Mouse (Mus musculus): Measurements from ENCODE around the gene Mrtfa.

Gene Mrtfa

GRCm38 (mm10) chr15:81021377-81021776 is 169.2 kb downstream of the Mrtfa start:
- no peak for DNase-seq

- no peak for DNase-seq
Observed at GRCm38 (mm10) chr15:81017308-81017707, 173.2 kb downstream of the Mrtfa start.

DNA sequence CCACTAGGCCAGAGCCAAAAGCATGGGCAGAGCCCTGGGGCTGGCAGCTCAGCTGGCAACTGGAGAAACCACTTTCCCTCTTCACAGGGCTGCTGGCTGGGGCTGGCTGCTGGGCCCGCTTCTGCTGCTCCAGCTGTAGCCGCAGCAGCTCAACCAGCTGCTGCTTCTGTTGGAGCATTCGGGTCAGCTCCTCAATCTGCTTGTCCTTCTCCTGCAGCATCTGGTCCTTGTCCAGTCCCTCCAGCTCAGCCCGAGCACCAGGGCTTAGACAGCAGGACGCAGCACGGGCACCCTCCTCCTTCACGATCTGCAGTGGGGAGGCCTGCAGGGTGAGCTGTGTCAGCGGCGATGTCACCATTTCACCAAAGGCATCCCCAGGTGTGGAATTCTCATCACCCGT is 174.1 kb downstream of the Mrtfa start:
- no peak for DNase-seq

GRCm38 (mm10) chr15:81015068-81015744 is 175.4 kb downstream of the Mrtfa start:
- DNase-seq: no peak

DNA sequence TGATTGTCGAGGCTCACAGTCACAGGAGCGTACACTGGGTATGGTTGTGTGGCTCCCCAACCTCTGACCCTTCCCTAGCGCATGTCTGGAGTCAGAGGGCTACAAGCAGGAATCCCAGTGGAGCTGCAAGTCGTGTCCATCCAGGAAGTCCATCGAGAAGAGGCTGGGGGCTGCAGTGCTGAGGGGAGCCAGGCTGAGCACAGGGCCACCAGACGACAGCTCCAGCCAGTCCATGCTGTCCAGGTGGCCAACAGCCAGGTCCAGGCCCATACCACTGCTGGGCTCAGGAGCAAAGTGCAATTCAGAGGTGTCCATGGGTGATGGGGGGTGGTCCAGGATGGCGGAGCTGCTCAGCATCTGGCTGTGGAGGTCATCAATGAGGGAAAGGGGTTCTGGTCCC is 177.4 kb downstream of the Mrtfa start:
- no peak for DNase-seq

- DNase-seq: no peak
Observed at GRCm38 (mm10) chr15:81012359-81012758, 178.2 kb downstream of the Mrtfa start.

GRCm38 (mm10) chr15:81011523-81011922 is 179.0 kb downstream of the Mrtfa start:
- DNase-seq: no peak

- DNase-seq: no peak
Observed at GRCm38 (mm10) chr15:81010114-81010513, 180.4 kb downstream of the Mrtfa start.

GRCm38 (mm10) chr15:81008689-81009123 is 181.9 kb downstream of the Mrtfa start:
- DNase-seq: no peak

DNA sequence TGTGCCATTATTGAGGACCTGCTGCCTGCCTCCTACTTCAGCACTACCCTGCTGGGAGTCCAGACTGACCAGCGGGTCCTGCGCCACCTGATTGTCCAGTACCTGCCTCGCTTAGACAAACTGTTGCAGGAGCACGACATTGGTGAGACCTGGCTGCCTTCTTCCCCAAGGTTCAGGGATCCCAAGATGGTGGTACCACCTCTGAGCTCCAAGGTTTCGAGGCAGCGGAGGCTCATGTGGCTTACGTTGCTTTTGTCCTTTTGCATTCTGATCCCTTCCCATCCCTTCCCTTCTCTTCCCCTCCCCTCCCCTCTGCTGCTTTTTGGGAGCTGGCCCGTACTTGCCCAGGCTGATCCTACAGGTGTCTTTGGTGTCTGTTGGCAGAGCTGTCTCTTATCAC is 182.7 kb downstream of the Mrtfa start:
- DNase-seq: no peak

DNA sequence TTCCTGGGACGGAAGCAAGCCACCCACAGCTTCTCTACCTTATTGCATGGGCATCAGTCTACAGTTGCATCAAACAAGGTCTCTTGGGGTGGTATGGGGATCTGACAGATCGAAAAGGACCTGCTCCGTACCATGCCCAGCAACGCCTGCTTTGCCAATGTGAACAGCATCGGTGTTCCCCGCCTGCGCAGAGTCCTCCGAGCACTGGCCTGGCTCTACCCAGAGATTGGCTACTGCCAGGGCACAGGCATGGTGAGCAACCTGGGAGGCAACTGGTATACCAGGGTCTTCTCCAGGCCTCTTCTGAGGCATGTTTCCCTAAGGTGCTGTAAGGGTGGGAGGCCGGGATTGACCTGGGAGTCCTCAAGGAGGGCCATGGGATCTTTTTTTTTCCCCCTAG is 183.2 kb downstream of the Mrtfa start:
- DNase-seq: no peak

GRCm38 (mm10) chr15:81006127-81006735 is 184.3 kb downstream of the Mrtfa start:
- no peak for DNase-seq

DNA sequence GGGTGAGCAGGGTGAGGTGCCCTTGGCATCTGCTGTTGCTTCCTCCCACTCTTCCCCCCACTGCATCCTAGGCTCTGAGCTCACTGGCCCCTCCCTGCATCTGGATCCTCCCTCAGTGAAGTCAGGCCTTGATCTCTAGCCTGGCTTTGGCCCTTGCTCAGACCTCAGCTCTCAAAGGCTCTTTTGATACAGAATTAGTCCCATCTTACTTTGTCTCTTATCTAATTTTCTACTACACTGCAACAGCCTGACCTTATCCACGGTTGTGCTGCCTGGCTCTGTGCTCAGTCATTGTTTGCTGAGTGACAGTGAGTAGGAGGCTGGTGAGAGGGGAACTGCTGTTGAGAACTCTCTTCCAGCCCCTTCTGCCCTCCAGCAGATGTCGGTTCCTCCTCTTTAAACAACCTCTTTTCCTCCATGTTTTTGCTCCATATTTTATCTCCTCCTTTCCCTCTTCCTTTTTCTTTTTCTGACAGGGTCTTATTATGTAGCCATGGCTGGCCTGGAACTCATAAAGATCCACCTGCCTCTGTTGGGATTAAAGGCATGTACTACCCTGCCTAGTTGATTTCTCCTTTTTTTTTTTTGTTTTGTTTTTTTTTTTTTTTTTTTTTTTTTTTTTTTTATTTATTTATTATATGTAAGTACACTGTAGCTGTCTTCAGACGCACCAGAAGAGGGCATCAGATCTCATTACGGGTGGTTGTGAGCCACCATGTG is 190.0 kb downstream of the Mrtfa start:
- DNase-seq: no peak

GRCm38 (mm10) chr15:80997077-80997476 is 193.5 kb downstream of the Mrtfa start:
- DNase-seq: no peak

DNA sequence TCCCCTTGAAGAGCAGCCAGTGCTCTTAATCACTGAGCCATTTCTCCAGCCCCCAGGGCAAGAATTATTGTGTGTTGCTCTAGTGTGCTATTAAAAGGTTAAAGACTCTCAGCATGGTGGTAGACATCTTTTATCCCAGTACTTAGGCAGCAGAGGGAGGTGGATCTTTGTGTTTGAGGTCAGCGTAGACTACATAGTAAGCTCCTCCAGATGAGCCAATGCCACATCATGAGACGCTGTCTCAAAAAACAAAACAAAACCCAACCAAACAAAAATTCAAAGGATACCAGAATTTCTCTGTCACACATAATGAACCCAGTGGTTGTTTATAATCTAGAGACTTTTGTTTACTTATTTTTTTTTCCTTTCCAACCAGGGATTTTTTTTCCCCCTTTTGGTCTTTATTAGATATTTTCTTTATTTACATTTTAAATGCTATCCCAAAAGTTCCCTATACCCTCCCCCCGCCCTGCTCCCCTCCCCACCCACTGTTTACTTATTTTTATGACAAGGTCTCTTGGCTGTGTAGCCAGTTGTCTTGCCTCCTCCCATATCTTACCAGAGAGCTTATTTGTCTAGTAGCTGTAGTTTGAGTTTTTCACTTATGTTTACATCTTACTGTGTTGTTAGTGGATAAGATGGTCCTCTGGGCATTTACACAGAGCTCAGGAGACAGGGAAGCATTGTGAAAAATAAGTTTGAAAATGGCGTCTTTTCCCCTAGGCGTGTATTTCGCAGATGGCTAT is 194.3 kb downstream of the Mrtfa start:
- DNase-seq: no peak

DNA sequence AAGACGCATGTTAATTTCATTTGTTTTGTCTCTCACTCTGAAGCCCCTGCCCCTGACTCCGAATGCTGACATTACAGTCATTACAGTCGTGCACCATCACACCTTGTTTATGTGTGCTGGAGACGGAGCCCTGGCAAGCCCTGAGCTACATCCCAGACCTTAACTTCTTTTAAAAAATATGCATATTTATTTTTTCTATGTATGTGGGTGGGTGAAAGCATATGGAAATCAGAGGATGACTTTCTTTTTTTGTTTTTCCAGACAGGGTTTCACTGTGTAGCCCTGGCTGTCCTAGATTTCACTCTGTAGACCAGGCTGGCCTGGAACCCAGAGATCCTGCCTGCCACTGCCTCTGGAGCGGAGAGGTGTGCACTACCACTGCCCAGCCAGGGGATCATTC is 195.6 kb downstream of the Mrtfa start:
- no peak for DNase-seq

DNA sequence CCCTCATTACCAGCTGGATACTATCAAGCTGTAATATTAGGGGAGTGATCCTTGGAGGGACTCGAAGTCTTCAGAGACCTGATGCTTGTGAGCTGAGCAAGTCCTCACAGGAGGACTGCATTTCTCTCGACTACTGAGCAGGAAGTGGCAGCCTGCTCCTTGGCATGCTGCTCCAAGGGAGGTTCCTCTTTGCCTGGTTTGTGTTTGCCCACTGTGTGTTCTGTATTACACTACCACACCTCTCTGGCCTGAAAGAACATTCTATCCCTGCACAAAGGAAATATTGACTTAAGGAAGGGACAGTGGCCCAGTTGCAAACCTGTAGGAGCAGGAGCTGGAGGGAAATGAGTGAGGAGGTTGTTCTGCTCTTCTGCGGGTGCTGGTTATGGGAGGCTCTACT is 200.8 kb downstream of the Mrtfa start:
- no peak for DNase-seq

DNA sequence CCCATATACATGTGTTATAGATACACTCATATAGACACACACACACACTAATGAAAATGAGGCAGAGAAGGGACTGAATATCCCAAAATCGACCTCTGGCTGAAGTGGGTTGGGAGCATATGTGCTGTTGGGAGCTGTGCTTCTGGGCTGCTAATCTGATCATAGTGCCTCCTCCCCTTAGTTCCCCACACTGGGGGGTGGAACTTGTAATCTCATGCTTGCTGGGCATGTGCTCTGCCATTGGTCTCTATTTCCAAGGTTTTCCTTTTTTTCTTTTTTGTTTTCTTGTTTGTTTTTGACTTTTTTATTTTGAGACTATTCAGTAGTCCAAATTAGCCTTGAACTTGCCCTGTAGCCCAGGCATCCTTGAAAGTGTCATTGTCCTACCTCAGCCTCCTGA is 202.2 kb downstream of the Mrtfa start:
- no peak for DNase-seq

DNA sequence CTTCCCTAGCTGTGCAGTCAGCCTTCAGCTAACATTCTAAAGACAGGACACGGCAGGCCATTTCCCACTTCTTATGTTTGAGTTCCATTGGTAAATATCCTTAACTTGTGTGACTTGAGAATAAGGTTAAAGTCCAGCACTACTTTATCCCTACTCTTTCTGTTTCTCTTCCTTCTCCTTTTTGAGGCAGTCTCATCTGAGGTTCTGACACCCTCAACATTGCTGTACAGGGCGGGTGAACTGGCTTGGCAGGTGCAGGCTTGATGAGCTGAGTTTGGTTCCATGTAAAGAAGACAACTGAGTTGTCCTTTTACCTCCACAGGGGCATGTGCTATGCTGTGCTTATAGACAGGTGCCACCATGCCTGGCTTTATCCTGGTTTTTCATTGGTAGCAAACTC is 207.3 kb downstream of the Mrtfa start:
- no peak for DNase-seq

DNA sequence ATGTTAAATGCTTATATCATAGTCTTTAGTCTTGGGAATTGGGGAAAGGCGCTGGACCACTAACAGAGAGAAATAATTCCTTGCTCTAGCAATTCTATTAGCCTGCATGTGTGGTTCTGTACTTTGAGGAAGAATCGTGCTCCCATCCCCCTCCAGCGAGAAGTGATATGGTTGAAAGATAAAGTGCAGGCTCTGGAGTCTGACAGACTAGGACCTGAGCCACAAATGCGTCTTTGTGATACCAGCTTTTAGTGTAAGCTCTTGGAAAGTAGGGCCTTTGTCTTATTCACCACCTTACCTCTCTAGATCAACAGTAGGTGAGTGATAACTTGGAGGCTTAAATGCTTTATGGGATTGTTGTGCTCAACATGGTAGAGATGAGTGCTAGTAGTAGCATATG is 209.4 kb downstream of the Mrtfa start:
- DNase-seq: no peak

- DNase-seq: no peak
Observed at GRCm38 (mm10) chr15:80979611-80980010, 210.9 kb downstream of the Mrtfa start.

DNA sequence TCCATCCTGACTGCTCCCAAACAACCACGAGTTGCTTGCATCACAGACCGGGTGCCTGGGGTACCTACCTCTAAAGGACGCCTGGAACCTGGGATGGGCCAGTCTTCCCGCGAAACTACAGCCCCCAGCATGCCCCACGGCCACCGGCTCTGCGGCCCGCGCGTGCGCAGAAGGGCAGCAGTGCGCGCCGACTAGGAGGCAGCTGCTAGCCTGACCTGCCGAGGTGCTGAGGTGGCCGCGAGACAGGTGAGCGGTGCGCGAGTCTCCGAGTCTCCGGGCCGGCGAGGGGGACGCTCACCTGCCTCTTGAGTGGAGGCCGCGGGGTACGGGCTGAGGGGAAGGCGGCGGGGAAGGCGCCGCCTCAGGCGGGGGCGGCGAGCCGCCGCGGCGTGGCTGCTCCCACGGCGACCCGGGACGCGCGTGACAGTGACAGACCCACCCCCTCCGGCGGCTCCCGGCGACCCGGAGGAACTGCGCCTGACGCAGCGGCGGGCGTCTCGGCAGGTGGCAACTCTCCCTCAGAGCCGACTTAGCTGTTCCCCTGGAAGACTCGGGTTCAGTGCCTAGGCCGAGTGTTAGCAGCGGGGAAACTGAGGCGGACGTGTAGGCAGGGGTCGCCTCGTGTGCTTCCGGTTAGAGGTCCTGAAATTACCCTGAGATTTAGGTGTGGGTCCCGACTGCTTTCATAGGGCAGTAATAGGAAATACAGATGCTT is 212.8 kb downstream of the Mrtfa start, which contains the start of gene Sgsm3:
Gene Sgsm3, plus strand, starts transcription at position 146 of the 715 bp plus-strand sequence.
- DNase-seq: peak; percentile 82

DNA sequence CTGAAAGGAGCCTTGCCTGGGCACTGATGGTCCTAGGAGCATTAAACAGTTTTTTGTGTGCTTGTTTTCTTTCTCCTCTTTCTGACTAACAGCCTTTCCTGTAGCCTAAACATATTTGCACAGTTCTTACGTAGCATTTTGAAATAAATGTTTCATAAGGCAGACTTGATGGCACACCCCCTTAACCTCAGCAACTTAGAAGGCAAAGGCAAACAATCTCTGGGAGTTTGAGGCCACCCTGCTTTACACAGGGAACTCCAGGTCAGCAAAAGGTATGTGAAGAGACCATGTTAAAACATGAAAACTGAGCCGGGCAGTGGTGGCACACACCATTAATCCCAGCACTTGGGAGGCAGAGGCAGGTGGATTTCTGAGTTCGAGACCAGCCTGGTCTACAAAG is 214.9 kb downstream of the Mrtfa start:
- no peak for DNase-seq
